ENCODE assay signal across 13 mouse cellular contexts in the genomic region with DNA sequence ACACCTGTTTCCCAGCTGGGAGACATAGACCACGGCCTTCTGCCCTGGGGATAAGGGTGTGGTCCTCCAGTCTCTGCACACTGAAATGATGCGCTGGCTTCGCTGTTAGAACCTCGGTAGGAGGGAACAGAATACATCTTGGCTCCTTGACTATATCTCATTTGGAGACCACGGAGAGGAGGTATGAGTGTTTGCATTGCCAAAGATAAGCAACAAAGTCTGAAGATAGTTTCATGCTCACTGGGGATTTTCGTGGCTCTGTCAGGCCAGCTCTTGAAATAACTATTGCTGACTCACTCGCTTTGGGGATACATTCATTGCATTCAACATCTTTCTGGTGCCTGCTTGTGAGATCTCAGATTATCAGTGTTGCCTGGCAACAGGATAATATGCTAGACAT. TPM values are rescaled to one million over a fixed set of nuclear protein-coding genes. Genes with fewer than 3 reads are reported as not detected.
DNase-seq lines count a peak whose midpoint lies in the region; ATAC-seq and TF ChIP-seq lines count a peak whose summit lies in the region.
"Had no signal": no experiment of that assay in that cellular context is flagged by ENCODE, and none has a peak within 500 bp of the region (broad histone marks: within the 10 kb centered on the region; RNA-seq: fewer than 3 reads in every experiment).

No protein-coding gene starts in this region.

- TF ChIP-seq POLR2A in MEL (IDR thresholded peaks at IDR 0.05; ENCODE audit: control insufficient read depth in 1 of 2, insufficient read depth in 1 of 2, low read depth in 1 of 2, low read length in 2 of 2, poor library complexity in 1 of 2), result no peak

- no peak for DNase-seq in gastrocnemius, adult 2 months
- no peak for DNase-seq in gastrocnemius, adult 8-10 months (ENCODE audit: low spot score in 2 of 2)
- DNase-seq in MEL (ENCODE audit: low read depth, low spot score), result peak; percentile 32
- peak; percentile 20 to 33 for DNase-seq in heart, postnatal 10 days
- peak; percentile 71 for DNase-seq in right cerebral cortex, adult 18-20 months
- DNase-seq in embryo, embryonic 9.5 days (ENCODE audit: extremely low spot score), result no peak
- DNase-seq in lung, postnatal 10 days, result no peak
- DNase-seq: cerebellum, adult 11 months had no signal

- no peak for TF ChIP-seq EP300 in MEL (IDR thresholded peaks at IDR 0.05; ENCODE audit: low read depth in 1 of 2, low read length in 2 of 2)

- H3K27me3 ChIP-seq in MEL (ENCODE audit: control insufficient read depth in 1 of 2, insufficient read depth in 2 of 2, low read length in 2 of 2), result no peaks in the 10 kb centered on the region
- no peaks in the 10 kb centered on the region for H3K27me3 ChIP-seq in kidney, embryonic 14.5 days (ENCODE audit: control insufficient read depth, insufficient read depth, low read length)
- H3K27me3 ChIP-seq: liver, embryonic 12.5 days; neural tube, embryonic 15.5 days had no signal

- no peak overlapping the region for H3K4me2 ChIP-seq in kidney, embryonic 14.5 days (replicated peaks; ENCODE audit: low read depth, low read length)
- H3K4me2 ChIP-seq: liver, embryonic 12.5 days; neural tube, embryonic 15.5 days had no signal

- TF ChIP-seq RAD21 in MEL (IDR thresholded peaks at IDR 0.05; ENCODE audit: low read depth, low read length), result no peak

- no peaks in the 10 kb centered on the region for H3K4me1 ChIP-seq in MEL (ENCODE audit: control insufficient read depth in 1 of 2, insufficient read depth in 2 of 2, low read length in 2 of 2)
- no peaks in the 10 kb centered on the region for H3K4me1 ChIP-seq in kidney, embryonic 14.5 days (ENCODE audit: control insufficient read depth, insufficient read depth, low read length)
- H3K4me1 ChIP-seq: forebrain, embryonic 10.5 days; liver, embryonic 12.5 days; neural tube, embryonic 15.5 days had no signal

- ATAC-seq in kidney, embryonic 14.5 days (ENCODE audit: low FRiP score, low TSS enrichment), result no peak
- ATAC-seq: liver, embryonic 12.5 days had no signal

- WGBS in kidney, embryonic 14.5 days, result 77% methylated on average over 7 of the region's 7 CpGs

- no peak overlapping the region for H3K4me3 ChIP-seq in gastrocnemius, adult 2 months
- H3K4me3 ChIP-seq in MEL (ENCODE audit: control insufficient read depth in 1 of 2, insufficient read depth in 1 of 2, low read depth in 2 of 2, low read length in 2 of 2), result no peak overlapping the region
- H3K4me3 ChIP-seq in kidney, embryonic 14.5 days (ENCODE audit: low read length), result no peak overlapping the region
- H3K4me3 ChIP-seq: forebrain, embryonic 10.5 days; liver, embryonic 12.5 days; neural tube, embryonic 15.5 days had no signal

- H3K27ac ChIP-seq in gastrocnemius, adult 2 months, result peak overlapping the region; percentile 66
- H3K27ac ChIP-seq in MEL (ENCODE audit: control insufficient read depth, low read depth, low read length), result no peak overlapping the region
- H3K27ac ChIP-seq in kidney, embryonic 14.5 days (ENCODE audit: low read depth, low read length), result no peak overlapping the region
- H3K27ac ChIP-seq: forebrain, embryonic 10.5 days; kidney, postnatal 0 days; liver, embryonic 12.5 days; neural tube, embryonic 15.5 days had no signal

- H3K9me3 ChIP-seq in MEL (replicated peaks; ENCODE audit: insufficient read depth, low read length), result no peaks in the 10 kb centered on the region
- no peaks in the 10 kb centered on the region for H3K9me3 ChIP-seq in kidney, embryonic 14.5 days (ENCODE audit: control insufficient read depth, low read length)
- H3K9me3 ChIP-seq: forebrain, embryonic 10.5 days; liver, embryonic 12.5 days; neural tube, embryonic 15.5 days had no signal

- intact Hi-C loops in gastrocnemius, adult 2 months (cut with DNase I), result no loop called here
- intact Hi-C loops in heart, postnatal 10 days (cut with DNase I), result no loop called here

- H3K9ac ChIP-seq in MEL (ENCODE audit: control insufficient read depth, low read depth, low read length, poor library complexity, severe bottlenecking), result no peak overlapping the region
- no peak overlapping the region for H3K9ac ChIP-seq in kidney, embryonic 14.5 days (ENCODE audit: low read depth, low read length)
- H3K9ac ChIP-seq: liver, embryonic 12.5 days; neural tube, embryonic 15.5 days had no signal

- no peaks in the 10 kb centered on the region for H3K79me2 ChIP-seq in MEL (ENCODE audit: control insufficient read depth, insufficient read depth, low read length, poor library complexity)

- TF ChIP-seq CTCF in gastrocnemius, adult 2 months (IDR thresholded peaks at IDR 0.05), result no peak
- no peak for TF ChIP-seq CTCF in MEL (IDR thresholded peaks at IDR 0.05 in 2 of 3, conservative IDR thresholded peaks at IDR 0.05 in 1 of 3; ENCODE audit: control insufficient read depth in 1 of 3, insufficient read depth in 1 of 3, low read depth in 2 of 3, low read length in 3 of 3, poor library complexity in 1 of 3, severe bottlenecking in 1 of 3)

- no peaks in the 10 kb centered on the region for H3K36me3 ChIP-seq in MEL (ENCODE audit: control insufficient read depth in 1 of 2, insufficient read depth in 2 of 2, low read length in 2 of 2)
- H3K36me3 ChIP-seq in kidney, embryonic 14.5 days (ENCODE audit: control insufficient read depth, insufficient read depth, low read length), result no peaks in the 10 kb centered on the region
- H3K36me3 ChIP-seq: forebrain, embryonic 10.5 days; liver, embryonic 12.5 days; neural tube, embryonic 15.5 days had no signal

TF ChIP-seq in MEL, 35 proteins besides CTCF, POLR2A, EP300 and RAD21:
- no peak for TF ChIP-seq JUND (IDR thresholded peaks at IDR 0.05; ENCODE audit: low read depth, low read length)
TF ChIP-seq in MEL: peak in this region for 0.

RNA-seq across cellular contexts. Expression of a gene that starts 44.0 kb away (rescaled TPM):
- 100 to 1,000 TPM in 1 of 2 experiments, 10 to 100 TPM in 1; 86.6 to 180 TPM for total RNA-seq in gastrocnemius, adult 2 months (2021)
- total RNA-seq in gastrocnemius, adult 8-10 months (2022), result 100 to 1,000 TPM; 149 to 198 (median 165) TPM
- total RNA-seq in MEL (2012; rRNA removed), result 6.3 and 10.3 TPM in 2 replicates
- 1 to 10 TPM in 1 of 2 experiments, not detected in 1; 2.3 TPM for polyA plus RNA-seq in MEL (2012; ENCODE audit: insufficient read depth in 1 of 2, insufficient read length in 2 of 2, low read depth in 1 of 2, low replicate concordance in 2 of 2, missing spikeins in 1 of 2)
- 10 to 100 TPM; 10.3 to 17.2 TPM for total RNA-seq in heart, postnatal 10 days (2021)
- 3.2 and 3.8 TPM in 2 replicates for polyA plus RNA-seq in kidney, embryonic 14.5 days (2014; fragmentation: Nextera tagmentation; extraction: Ambion mirVana)

Comparison
In these comparisons a context has a peak if more than half of its experiments do, and no peak if none do; other contexts are left out.
1. DNase-seq: peak in MEL (single experiment), heart, postnatal 10 days (2 of 2) and right cerebral cortex, adult 18-20 months (single experiment); none in gastrocnemius, adult 2 months (single experiment), gastrocnemius, adult 8-10 months (0 of 2), embryo, embryonic 9.5 days (single experiment) and lung, postnatal 10 days (single experiment).